Mouse (Mus musculus) c-Kit-positive CD71-positive TER-119-positive erythroid progenitor cells, embryonic 14.5 days (primary cell): ENCODE data around the gene Artn.

Experiments
- DNase-seq: peaks from one replicate; pipeline ENCODE4 v3.0.0-alpha.2; 2013; ENCODE audit warnings: low spot score

The Artn gene

GRCm38 (mm10) chr4:117890031-117890430, 39.5 kb downstream of the Artn start:
- DNase-seq: no peak

- no peak for DNase-seq
Observed at GRCm38 (mm10) chr4:117889471-117889870, 40.1 kb downstream of the Artn start.

GRCm38 (mm10) chr4:117887920-117888319, 41.6 kb downstream of the Artn start:
- no peak for DNase-seq

- DNase-seq: peak; percentile 87
Observed at GRCm38 (mm10) chr4:117887133-117887532, 42.4 kb downstream of the Artn start, which contains the start of gene Atp6v0b. Gene Atp6v0b (minus strand): TSS chr4:117887333.

DNA sequence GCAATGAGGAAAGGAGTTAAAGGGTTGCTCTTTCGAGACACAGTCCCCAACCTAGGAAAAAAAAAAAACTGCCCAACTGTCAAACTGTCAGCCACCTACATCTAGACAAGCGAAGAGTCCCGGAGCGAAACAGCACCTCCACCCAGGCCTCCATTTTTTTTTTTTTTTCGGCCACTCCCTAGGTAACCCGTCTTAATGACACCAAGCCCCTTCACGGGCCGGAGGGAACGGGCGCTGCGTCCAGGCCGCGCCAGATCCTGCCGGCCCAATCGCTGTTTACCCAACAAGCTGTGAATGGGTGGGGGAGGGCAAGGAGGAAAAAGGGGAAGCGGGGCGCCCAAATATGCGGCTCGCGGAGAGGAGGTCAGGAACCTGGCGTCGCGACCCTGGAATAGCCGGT, 42.9 kb downstream of the Artn start:
- no peak for DNase-seq

DNA sequence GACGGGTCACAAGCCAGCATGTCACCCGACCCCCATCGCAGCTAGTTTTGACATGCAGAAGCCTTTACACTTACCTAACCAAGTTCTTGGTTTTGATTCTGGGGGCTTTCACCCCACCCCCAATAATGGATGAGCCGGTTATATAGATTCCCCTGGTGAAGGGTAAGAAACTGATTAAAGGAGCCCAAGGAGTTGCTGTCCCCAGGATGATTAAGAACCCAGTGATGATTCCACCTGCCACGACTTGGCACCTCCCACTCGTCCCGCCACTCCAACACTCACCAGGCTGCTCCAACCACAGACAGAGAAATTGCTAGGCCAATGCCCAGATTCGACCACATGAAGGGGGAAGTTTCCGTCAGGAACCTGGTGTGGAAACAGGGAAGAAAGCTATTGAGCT, 43.6 kb downstream of the Artn start:
- no peak for DNase-seq

DNA sequence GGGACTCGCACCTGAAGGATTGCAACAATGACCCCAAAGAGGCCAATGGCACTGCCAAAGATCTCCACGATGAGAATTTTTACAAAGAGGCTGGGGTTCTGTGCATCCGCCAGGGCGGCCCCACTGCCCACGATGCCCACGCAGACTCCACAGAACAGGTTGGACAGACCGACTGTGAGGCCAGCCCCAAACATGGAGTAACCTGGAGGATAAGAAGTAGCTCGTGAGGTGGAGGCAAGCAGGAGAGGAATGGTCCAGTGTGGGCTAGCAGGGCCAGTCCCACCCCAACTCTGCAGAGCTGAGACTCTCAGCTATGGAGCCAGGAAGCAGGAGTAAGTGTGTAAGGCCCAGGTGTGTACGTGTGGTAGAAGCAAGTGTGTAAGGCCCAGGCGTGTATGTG, 44.5 kb downstream of the Artn start:
- DNase-seq: no peak

DNA sequence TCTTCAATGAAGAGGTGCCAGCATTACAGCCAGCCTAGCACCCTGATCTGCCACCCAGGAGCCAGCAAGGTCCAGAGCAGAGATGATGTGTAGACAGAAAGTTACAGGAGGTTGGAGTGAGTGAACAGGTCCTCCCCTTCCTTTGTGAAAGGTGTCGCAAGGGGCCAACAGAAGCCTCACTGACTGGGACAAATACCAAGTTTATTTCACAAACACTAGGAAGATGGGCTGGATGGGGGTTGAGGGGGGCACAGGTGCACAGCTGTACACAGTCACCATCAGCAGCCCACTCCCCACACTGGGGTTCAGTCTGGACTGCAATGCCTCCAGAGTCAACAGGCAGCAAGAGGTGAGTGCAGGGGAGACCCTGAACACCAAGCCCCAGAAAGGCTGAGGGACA, 45.4 kb downstream of the Artn start:
- no peak for DNase-seq

DNA sequence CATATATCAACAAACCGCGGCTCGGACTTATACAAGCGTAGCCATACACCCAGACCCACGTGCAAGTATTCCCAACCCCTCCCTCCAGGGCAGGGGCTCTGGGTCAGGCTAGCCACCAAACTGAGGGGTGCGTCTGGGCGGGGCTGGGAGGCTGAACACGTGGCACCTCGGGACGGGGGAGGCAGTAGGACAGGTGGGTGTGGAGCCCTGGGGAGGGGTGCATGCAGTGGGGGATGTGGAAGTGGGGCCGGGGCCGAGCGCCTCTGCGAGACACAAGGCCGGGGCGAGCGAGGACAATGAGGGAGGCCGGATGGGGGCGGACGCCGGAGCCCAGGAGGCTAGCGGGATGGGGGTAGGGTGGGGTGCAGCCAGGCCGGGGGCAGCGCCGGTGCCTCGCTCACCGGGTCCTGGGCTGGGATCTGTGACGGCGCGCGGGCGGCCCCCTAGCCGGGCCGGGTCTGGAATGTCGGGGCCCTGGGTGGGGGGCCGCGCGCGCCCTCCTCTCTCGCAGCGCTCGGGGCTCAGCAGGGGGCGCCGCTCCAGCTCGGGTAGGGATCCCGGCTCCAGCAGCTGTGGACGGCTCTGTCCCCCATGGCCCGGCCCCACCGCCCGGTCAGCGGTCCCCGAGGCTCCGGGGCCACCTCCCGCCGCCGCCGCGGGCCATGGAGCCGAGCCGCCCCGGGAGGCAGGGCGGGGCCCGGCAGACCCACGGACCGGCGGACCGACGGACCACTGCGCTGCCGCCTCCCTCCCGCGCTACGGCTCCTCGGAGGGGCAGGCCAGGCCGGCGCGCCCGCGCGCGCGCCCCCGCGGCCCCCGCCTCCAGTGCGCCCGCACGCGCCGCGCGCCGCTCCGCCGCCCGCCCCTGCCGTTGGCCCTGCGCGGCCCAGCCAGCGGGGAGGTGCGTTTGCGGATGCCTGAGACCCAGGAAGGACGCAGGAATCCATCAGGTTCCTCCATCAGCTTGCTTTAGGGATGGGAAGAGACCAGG, 46.6 kb downstream of the Artn start, which contains the start of gene B4galt2:
TSS of gene B4galt2 (minus strand) at position 787 of the 991 bp plus-strand sequence.
- DNase-seq: no peak

DNA sequence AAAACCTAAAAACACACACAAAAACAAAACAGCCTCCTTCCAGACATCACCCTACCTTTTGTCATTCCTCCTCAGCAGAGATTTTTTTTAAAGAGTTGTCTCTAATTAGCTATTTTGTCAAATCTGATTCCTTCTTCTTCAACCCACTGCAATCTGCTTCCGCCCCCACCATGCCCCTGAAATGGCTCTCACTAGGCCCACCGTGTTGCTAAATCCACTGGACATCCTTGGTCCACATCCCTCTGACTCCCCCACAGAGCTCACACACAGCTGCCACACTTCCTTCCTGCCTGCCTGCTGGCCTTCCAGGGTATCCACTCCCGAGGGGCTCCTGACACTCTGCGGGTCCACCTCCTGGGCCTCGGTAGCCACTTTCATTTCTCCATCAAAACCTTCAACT, 50.9 kb downstream of the Artn start:
- no peak for DNase-seq

DNA sequence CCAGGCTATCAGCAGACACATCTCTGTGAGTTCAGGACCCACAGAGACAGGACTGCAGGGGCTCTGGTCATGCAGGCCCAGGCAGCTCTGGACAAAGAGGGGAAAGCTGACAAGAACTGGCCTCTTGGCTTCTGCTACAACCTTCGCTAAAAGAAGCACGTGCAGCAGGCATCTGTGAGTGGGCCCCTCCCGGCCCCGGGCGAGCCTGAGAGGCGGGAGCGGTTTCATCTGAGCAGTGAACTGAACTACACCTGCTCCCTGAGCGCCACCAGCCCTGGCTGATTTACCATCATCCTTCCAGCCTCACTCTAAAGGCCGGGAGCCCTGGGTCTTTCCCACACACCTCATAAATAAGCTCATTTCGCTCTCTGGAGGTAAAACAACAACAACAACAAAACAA, 51.3 kb downstream of the Artn start:
- DNase-seq: no peak
